Mouse (Mus musculus) monocyte, adult 59 days (primary cell): ENCODE data around the gene Rad51b. TPM values are rescaled to one million over a fixed set of nuclear protein-coding genes. Genes with fewer than 3 reads are reported as not detected.

Experiments used
- total RNA-seq, 2 experiments: library from RNA; stranded (reverse); gene quantifications; one replicate each; pipeline ENCODE4 v1.2.4; 2023

Rad51b gene
- total RNA-seq, result under 1 TPM; 0.30 to 0.63 TPM

DNA sequence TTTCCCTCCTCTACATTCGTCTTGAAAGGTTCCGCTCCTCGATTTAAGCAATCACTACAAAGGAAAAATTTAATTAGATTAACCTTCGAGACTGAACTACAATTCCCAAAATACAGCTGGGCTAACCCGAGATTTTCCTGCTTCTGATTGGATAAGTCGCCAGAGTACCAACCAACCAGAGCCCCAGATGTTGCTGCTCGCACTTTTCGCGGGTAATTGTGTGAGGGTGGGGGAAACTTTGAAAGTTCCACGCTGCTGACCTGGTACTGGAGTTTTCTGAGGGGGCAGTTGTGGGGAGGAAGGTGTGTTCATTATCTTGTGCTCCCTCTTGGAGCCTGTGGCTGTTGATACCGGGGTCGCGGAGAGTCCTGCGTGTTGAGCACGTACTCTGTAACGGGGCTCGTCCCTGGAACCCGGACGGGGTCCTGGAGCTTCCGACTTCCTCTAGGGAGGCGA lies at the start of gene Rad51b:
TSS of gene Rad51b (plus strand) at position 162 of the 456 bp plus-strand sequence.

GRCm38 (mm10) chr12:79296126-79296816 lies 811 bp upstream of the Rad51b start, which contains the start of gene Zfyve26:
Gene Zfyve26 (minus strand): TSS chr12:79296304.

Other genes with a start within 250 kb of the Rad51b start
- gene Pigh, start 207.6 kb upstream of the Rad51b start, total RNA-seq, result 1 to 10 TPM; 6.0 to 7.2 TPM
- 1 to 10 TPM; 1.4 to 2.0 TPM for gene Arg2, start 166.5 kb upstream of the Rad51b start, total RNA-seq
- 10 to 100 TPM; 64.8 to 76.9 TPM for gene Vti1b, start 124.6 kb upstream of the Rad51b start, total RNA-seq
- gene Rdh11, start 105.0 kb upstream of the Rad51b start, total RNA-seq, result 10 to 100 TPM; 10.8 to 11.4 TPM
- gene Rdh12, start 88.4 kb upstream of the Rad51b start, total RNA-seq, result under 1 TPM; 0.76 to 0.97 TPM
- 10 to 100 TPM; 61.3 to 62.7 TPM for gene Zfyve26, start 978 bp upstream of the Rad51b start, total RNA-seq